Mouse (Mus musculus) heart, postnatal 0 days (tissue): ENCODE data around the gene Stk33.

Experiments
- CTCF ChIP-seq: IDR thresholded peaks from 2 replicates; pipeline ENCODE4 v1.5.1; 2016; ENCODE audit warnings: antibody characterized with exemption, control low read depth, low read depth
- EP300 ChIP-seq: IDR thresholded peaks from 2 replicates; pipeline ENCODE4 v1.6.1; 2016; ENCODE audit warnings: antibody characterized with exemption, low read depth

- TF ChIP-seq EP300 (no peak), CTCF (no peak)
These were observed 9.2 kb upstream of the Stk33 start for GRCm38 (mm10) chr7:109448060-109448459.
